Mouse (Mus musculus) liver, embryonic 14.5 days (tissue): ENCODE results near the gene Six6. TPM values are rescaled to one million over a fixed set of nuclear protein-coding genes. Genes with fewer than 3 reads are reported as not detected.

Experiments used
- ATAC-seq: fragments of 200-750 bp; cut with Nextera tagmentation; 2 replicates; pipeline ENCODE4 v1.8.0; 2017; ENCODE audit warnings: moderate number of reproducible peaks, mild to moderate bottlenecking, moderate library complexity; ENCODE audit not compliant: insufficient read depth
- DNase-seq, 3 experiments: peaks; one replicate each; pipeline ENCODE4 v3.0.0-alpha.2; 2012 to 2013; ENCODE audit warnings: low read depth in 3 of 3, low spot score in 3 of 3
- H3K27ac ChIP-seq: fragments of 300-500 bp; sonication (generic); 2 replicates; pipeline ENCODE4 v1.5.1; 2014; ENCODE audit warnings: moderate library complexity, mild to moderate bottlenecking, control low read depth, inconsistent platforms
- H3K27me3 ChIP-seq: fragments of 300-500 bp; sonication (generic); 2 replicates; pipeline ENCODE4 v1.6.1; 2014; ENCODE audit warnings: mild to moderate bottlenecking, low read length, moderate library complexity; ENCODE audit not compliant: control insufficient read depth, insufficient read depth
- H3K36me3 ChIP-seq: fragments of 300-500 bp; sonication (generic); replicated peaks from 2 replicates; pipeline ENCODE4 v1.6.1; 2014; ENCODE audit warnings: low read depth; ENCODE audit not compliant: control insufficient read depth, insufficient read depth
- H3K4me1 ChIP-seq, 2 experiments: fragments of 200-500 bp in 1 of 2; fragments of 300-500 bp in 1 of 2; sonication (generic) in 1 of 2; replicated peaks; 2 replicates each; pipeline ENCODE4 v1.6.1; 2012 to 2014; ENCODE audit warnings: antibody characterized with exemption in 1 of 2, inconsistent platforms in 1 of 2, low read length in 1 of 2; ENCODE audit not compliant: control insufficient read depth in 2 of 2, insufficient read depth in 2 of 2
- H3K4me2 ChIP-seq: fragments of 300-500 bp; sonication (generic); 2 replicates; pipeline ENCODE4 v1.6.1; 2014; ENCODE audit warnings: low read depth, mild to moderate bottlenecking, control low read depth, moderate library complexity
- H3K4me3 ChIP-seq, 2 experiments: fragments of 200-500 bp in 1 of 2; fragments of 300-500 bp in 1 of 2; sonication (generic) in 1 of 2; 2 replicates each; pipeline ENCODE4 v1.5.1; 2012 to 2014; ENCODE audit warnings: low read depth in 2 of 2, low read length in 2 of 2, mild to moderate bottlenecking in 2 of 2, control low read depth in 1 of 2, inconsistent platforms in 1 of 2, moderate library complexity in 1 of 2; ENCODE audit not compliant: insufficient read depth in 1 of 2
- H3K9ac ChIP-seq: fragments of 300-500 bp; sonication (generic); replicated peaks from 2 replicates; pipeline ENCODE4 v1.6.1; 2014; ENCODE audit warnings: mild to moderate bottlenecking, control low read depth, moderate library complexity
- H3K9me3 ChIP-seq: fragments of 300-500 bp; sonication (generic); 2 replicates; pipeline ENCODE4 v1.6.1; 2016; ENCODE audit warnings: low read length, mixed read lengths; ENCODE audit not compliant: control insufficient read depth
- CTCF ChIP-seq: IDR thresholded peaks from 2 replicates; pipeline ENCODE4 v1.5.1; 2016; ENCODE audit warnings: antibody characterized with exemption, low read depth, control low read depth
- EP300 ChIP-seq: IDR thresholded peaks from 2 replicates; pipeline ENCODE4 v1.6.1; 2016; ENCODE audit warnings: antibody characterized with exemption, low read depth
- WGBS: fragments of 180-500 bp; shearing (Covaris S2); extraction: QIAGEN DNeasy Blood & Tissue Kit; methylation state at CpG from one replicate; pipeline ENCODE4 v1.1.7; 2014; ENCODE audit not compliant: insufficient replicate concordance; 5-methylcytosine and 5-hydroxymethylcytosine counted together
- polyA plus RNA-seq, 2 experiments: library from polyadenylated mRNA; depleted of rRNA in 1 of 2; stranded (reverse) in 1 of 2; unstranded in 1 of 2; fragments of >200 nt; fragmentation: Nextera tagmentation in 1 of 2; extraction: Ambion mirVana in 1 of 2; gene quantifications; 2 replicates each; pipeline versions ENCODE4 v1.2.1 to v1.2.3; 2012 to 2014

Gene Six6
- polyA plus RNA-seq, 2 experiments, result not detected

- H3K9ac ChIP-seq, result no peak overlapping the region
- no peak overlapping the region for H3K4me3 ChIP-seq
- TF ChIP-seq EP300 (no peak), CTCF (no peak)
- 4% methylated on average over 14 of the region's 14 CpGs for WGBS
- H3K27me3 ChIP-seq, result peaks cover 83% of the 10 kb centered on the region
- no peaks in the 10 kb centered on the region for H3K36me3 ChIP-seq
- H3K27ac ChIP-seq, result no peak overlapping the region
- no peak for ATAC-seq
- no peaks in the 10 kb centered on the region for H3K4me1 ChIP-seq
- H3K9me3 ChIP-seq, result no peaks in the 10 kb centered on the region
- DNase-seq, result no peak
- H3K4me2 ChIP-seq, result no peak overlapping the region
These were observed 847 bp upstream of the Six6 start for GRCm38 (mm10) chr12:72938600-72939490.

GRCm38 (mm10) chr12:72940071-72940821, 554 bp downstream of the Six6 start, which contains the start of gene 4930447C04Rik:
4930447C04Rik (minus strand) TSS chr12:72940774.
- Histone ChIP-seq H3K36me3 (no peaks in the 10 kb centered on the region), H3K27me3 (peaks cover 95% of the 10 kb centered on the region), H3K27ac (no peak within 1 kb of the TSS), H3K4me2 (no peak within 1 kb of the TSS), H3K4me1 (no peaks in the 10 kb centered on the region), H3K9ac (no peak within 1 kb of the TSS), H3K9me3 (no peaks in the 10 kb centered on the region), H3K4me3 (no peak within 1 kb of the TSS)
- 3% methylated on average over 39 of the region's 39 CpGs for WGBS
- DNase-seq (no peak), ATAC-seq (no peak)
- TF ChIP-seq CTCF (no peak), EP300 (no peak)

GRCm38 (mm10) chr12:72940822-72941397, 1.2 kb downstream of the Six6 start:
- no peaks in the 10 kb centered on the region for H3K4me1 ChIP-seq
- TF ChIP-seq EP300, result no peak
- no peak for TF ChIP-seq CTCF
- H3K9ac ChIP-seq, result no peak overlapping the region
- ATAC-seq (no peak), DNase-seq (no peak)
- no peak overlapping the region for H3K4me3 ChIP-seq
- no peak overlapping the region for H3K4me2 ChIP-seq
- no peaks in the 10 kb centered on the region for H3K9me3 ChIP-seq
- H3K36me3 ChIP-seq, result no peaks in the 10 kb centered on the region
- H3K27ac ChIP-seq, result no peak overlapping the region
- 3% methylated on average over 11 of the region's 11 CpGs for WGBS
- peaks cover 97% of the 10 kb centered on the region for H3K27me3 ChIP-seq

DNA sequence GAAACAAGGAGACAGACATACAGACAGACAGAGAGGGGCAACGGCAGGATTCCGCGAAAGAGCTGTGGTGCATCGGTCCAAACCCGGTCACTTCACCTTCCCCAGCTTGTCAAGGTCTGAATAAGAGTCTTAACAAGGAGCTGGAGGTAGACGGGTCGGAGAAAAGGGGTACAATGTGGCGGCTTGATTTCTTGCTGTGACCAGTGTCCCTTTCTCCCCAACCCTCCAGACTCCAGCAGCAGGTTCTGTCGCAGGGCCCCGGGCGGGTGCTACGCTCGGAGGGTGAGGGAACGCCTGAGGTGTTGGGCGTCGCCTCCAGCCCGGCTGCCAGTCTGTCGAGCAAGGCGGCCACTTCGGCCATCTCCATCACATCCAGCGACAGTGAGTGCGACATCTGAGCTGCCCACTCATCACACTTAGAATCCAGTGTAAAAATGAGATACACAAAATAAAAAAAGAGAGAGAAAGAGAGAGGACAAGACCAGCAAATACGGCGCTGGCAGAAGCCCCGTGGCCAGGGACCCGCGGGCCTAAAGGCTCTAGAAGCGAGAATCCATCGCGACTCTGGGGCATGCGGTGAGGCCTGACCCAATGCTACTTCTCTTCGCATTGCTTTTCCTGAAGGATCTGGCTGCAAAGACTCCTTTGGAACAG, 1.8 kb downstream of the Six6 start:
- no peak for DNase-seq
- no peaks in the 10 kb centered on the region for H3K9me3 ChIP-seq
- TF ChIP-seq EP300 (no peak), CTCF (no peak)
- H3K36me3 ChIP-seq, result no peaks in the 10 kb centered on the region
- no peak overlapping the region for H3K9ac ChIP-seq
- WGBS, result 2% methylated on average over 32 of the region's 32 CpGs
- no peak overlapping the region for H3K4me3 ChIP-seq
- no peak overlapping the region for H3K27ac ChIP-seq
- H3K27me3 ChIP-seq, result peaks cover 100% of the 10 kb centered on the region
- no peak overlapping the region for H3K4me2 ChIP-seq
- H3K4me1 ChIP-seq, result no peaks in the 10 kb centered on the region
- no peak for ATAC-seq
